Mouse (Mus musculus): Measurements from ENCODE around the gene Pllp. TPM values are rescaled to one million over a fixed set of nuclear protein-coding genes. Genes with fewer than 3 reads are reported as not detected.

Pllp gene
- total RNA-seq, 2 experiments from 2014 or later: not detected

- no peak for ATAC-seq (replicated peaks; ENCODE audit: low FRiP score, poor library complexity, severe bottlenecking)
These were observed 8.5 kb upstream of the Pllp start for GRCm38 (mm10) chr8:94704669-94704984.

GRCm38 (mm10) chr8:94703972-94704668 is 8.0 kb upstream of the Pllp start:
- ATAC-seq (replicated peaks; ENCODE audit: low FRiP score, poor library complexity, severe bottlenecking): peak; percentile 66

- ATAC-seq (replicated peaks; ENCODE audit: low FRiP score, poor library complexity, severe bottlenecking): peak; percentile 76
These were observed 7.1 kb upstream of the Pllp start for GRCm38 (mm10) chr8:94702844-94703813.

- no peak for ATAC-seq (replicated peaks; ENCODE audit: low FRiP score, poor library complexity, severe bottlenecking)
These were observed 6.1 kb upstream of the Pllp start for GRCm38 (mm10) chr8:94702156-94702555.

- ATAC-seq (replicated peaks; ENCODE audit: low FRiP score, poor library complexity, severe bottlenecking): no peak
These were observed 4.4 kb upstream of the Pllp start for GRCm38 (mm10) chr8:94700421-94700935.

- ATAC-seq (replicated peaks; ENCODE audit: low FRiP score, poor library complexity, severe bottlenecking): no peak
These were observed 3.3 kb upstream of the Pllp start for GRCm38 (mm10) chr8:94699366-94699765.

- ATAC-seq (replicated peaks; ENCODE audit: low FRiP score, poor library complexity, severe bottlenecking): no peak
These were observed 1.9 kb upstream of the Pllp start for GRCm38 (mm10) chr8:94697956-94698355.

GRCm38 (mm10) chr8:94696566-94696965 is 488 bp upstream of the Pllp start:
- ATAC-seq (replicated peaks; ENCODE audit: low FRiP score, poor library complexity, severe bottlenecking): no peak

GRCm38 (mm10) chr8:94695341-94695993 is 611 bp downstream of the Pllp start:
- ATAC-seq (replicated peaks; ENCODE audit: low FRiP score, poor library complexity, severe bottlenecking): no peak

- no peak for ATAC-seq (replicated peaks; ENCODE audit: low FRiP score, poor library complexity, severe bottlenecking)
These were observed 1.4 kb downstream of the Pllp start for GRCm38 (mm10) chr8:94694701-94695100.

GRCm38 (mm10) chr8:94685953-94686352 is 10.1 kb downstream of the Pllp start:
- no peak for ATAC-seq (replicated peaks; ENCODE audit: low FRiP score, poor library complexity, severe bottlenecking)

GRCm38 (mm10) chr8:94684287-94684686 is 11.8 kb downstream of the Pllp start:
- ATAC-seq (replicated peaks; ENCODE audit: low FRiP score, poor library complexity, severe bottlenecking): no peak

- no peak for ATAC-seq (replicated peaks; ENCODE audit: low FRiP score, poor library complexity, severe bottlenecking)
These were observed 13.2 kb downstream of the Pllp start for GRCm38 (mm10) chr8:94682732-94683524.

GRCm38 (mm10) chr8:94680414-94680813 is 15.7 kb downstream of the Pllp start:
- no peak for ATAC-seq (replicated peaks; ENCODE audit: low FRiP score, poor library complexity, severe bottlenecking)

- no peak for ATAC-seq (replicated peaks; ENCODE audit: low FRiP score, poor library complexity, severe bottlenecking)
These were observed 17.5 kb downstream of the Pllp start for GRCm38 (mm10) chr8:94678582-94678981.

- no peak for ATAC-seq (replicated peaks; ENCODE audit: low FRiP score, poor library complexity, severe bottlenecking)
These were observed 20.2 kb downstream of the Pllp start for GRCm38 (mm10) chr8:94675923-94676322.

GRCm38 (mm10) chr8:94674384-94674783 is 21.7 kb downstream of the Pllp start:
- ATAC-seq (replicated peaks; ENCODE audit: low FRiP score, poor library complexity, severe bottlenecking): no peak

GRCm38 (mm10) chr8:94666456-94667308 is 29.4 kb downstream of the Pllp start, which contains the start of gene Arl2bp:
TSS of gene Arl2bp (plus strand) at chr8:94666600.
- ATAC-seq (replicated peaks; ENCODE audit: low FRiP score, poor library complexity, severe bottlenecking): peak; percentile 99

GRCm38 (mm10) chr8:94664722-94665121 is 31.4 kb downstream of the Pllp start:
- no peak for ATAC-seq (replicated peaks; ENCODE audit: low FRiP score, poor library complexity, severe bottlenecking)
